Mouse (Mus musculus): Measurements from ENCODE around the gene Nthl1. TPM values are rescaled to one million over a fixed set of nuclear protein-coding genes. Genes with fewer than 3 reads are reported as not detected.

The Nthl1 gene
- polyA plus RNA-seq, 1 experiment = 4.1 TPM

DNA sequence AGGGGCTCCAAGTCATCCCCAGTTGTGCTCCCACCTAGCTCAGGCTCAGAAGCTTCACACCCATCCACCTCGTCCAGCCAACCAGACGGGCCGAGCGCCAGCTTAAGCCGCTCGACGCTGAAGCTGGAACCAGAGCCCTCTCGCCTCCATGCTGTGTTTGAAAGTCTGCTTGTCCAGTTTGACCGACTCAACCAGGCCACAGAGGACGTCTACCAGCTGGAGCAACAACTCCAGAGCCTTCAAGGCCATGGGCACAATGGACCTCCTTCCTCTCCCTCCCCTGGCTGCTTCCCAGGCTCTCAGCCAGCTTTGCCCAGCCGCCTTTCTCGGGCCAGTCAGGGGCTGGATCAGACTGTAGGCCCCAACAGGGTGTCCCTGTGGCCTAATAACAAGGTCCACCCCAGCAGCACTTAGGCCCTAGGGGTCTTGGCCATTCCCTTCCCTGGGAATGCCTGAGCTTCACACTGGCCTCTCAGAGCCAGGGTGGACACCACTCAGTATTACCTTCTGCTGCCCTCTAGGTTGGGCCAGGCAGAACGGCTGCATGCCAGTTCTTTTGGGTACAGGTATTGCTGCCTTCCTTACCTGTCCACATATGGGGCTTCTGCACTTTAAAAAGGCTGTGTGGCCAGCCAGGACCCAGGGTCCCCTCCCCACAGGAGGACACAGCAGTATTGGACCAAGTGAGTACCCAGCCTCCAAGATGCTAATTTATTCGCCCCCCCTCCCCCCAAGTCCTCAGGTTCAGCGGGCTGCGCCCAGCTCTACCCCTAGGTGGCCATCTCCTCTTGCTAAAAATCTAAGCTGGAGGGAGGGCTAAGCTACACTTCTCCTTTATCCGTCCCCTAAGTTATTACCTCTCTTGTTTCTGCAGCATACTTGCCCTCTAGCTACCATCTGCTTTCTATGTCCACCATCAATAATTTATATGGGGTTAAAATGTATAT, 37.1 kb upstream of the Nthl1 start:
- Histone ChIP-seq H3K4me3 (ENCODE audit: insufficient read depth, low read length) (no peak overlapping the region), H3K4me1 (ENCODE audit: control insufficient read depth, insufficient read depth, low read length) (no peaks in the 10 kb centered on the region), H3K27ac (ENCODE audit: insufficient read depth, low read depth, low read length) (no peak overlapping the region)
- TF ChIP-seq POLR2A (IDR thresholded peaks at IDR 0.05; ENCODE audit: borderline replicate concordance, low read depth, low read length) = no peak
- no peak for TF ChIP-seq CTCF (IDR thresholded peaks at IDR 0.05; ENCODE audit: low read depth, low read length)

DNA sequence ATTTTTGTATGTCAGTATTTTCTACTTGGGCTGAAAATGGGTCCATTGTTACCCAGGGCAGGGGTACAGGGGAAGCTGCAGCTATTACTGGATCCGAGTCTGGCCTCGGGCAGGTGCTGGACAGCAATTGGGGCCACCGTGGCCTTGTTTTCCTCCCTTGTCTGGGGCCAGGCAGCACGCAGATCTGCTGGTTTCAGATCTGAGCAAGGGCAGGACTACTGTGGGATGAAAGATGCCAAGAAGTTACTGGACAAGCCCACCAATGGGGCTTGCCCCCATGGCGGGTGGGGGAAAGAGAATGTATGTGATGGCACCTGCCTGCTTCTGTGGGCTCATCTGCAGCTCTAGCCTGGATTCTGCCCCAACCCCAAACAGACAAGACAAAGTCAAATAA, 36.4 kb upstream of the Nthl1 start:
- H3K4me1 ChIP-seq (ENCODE audit: control insufficient read depth, insufficient read depth, low read length) = no peaks in the 10 kb centered on the region
- no peak for TF ChIP-seq CTCF (IDR thresholded peaks at IDR 0.05; ENCODE audit: low read depth, low read length)
- TF ChIP-seq POLR2A (IDR thresholded peaks at IDR 0.05; ENCODE audit: borderline replicate concordance, low read depth, low read length) = no peak

DNA sequence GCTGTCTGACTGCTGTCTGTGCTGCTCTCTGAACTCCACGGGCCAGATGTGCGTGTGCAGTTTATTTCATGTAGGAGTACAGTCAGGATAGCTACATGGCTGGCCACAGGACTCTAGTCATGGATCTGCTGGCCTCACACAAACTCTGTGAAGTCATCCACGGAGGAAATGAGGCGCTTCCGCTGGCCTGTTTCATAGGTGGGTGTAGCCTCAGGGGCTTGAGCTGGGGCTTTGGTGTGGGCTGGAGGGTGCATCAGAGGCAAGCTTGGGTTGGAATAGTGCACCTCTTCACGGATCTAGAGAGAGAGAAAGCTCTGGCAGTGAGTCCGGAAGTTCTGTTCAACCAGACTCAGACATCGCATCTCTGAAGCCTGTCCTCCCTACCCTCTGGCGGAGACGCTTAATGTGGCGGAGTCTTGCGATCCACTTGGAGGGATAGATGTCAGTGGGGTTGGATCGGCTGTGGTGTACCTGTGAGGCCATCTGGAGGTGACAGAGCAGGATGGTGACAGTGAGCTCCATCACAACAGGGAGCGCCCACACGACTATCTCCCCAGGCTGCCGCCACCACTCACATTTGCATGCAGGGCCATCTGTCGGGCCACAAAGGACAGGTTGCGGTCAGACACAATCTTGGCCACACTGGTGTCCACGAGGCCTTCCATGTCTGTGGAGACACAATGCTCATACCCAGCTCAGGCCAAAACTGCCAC, 35.9 kb upstream of the Nthl1 start:
- Histone ChIP-seq H3K4me3 (ENCODE audit: insufficient read depth, low read length) (no peak overlapping the region), H3K27ac (ENCODE audit: insufficient read depth, low read depth, low read length) (no peak overlapping the region), H3K4me1 (ENCODE audit: control insufficient read depth, insufficient read depth, low read length) (no peaks in the 10 kb centered on the region)
- TF ChIP-seq CTCF (IDR thresholded peaks at IDR 0.05; ENCODE audit: low read depth, low read length) = no peak
- TF ChIP-seq POLR2A (IDR thresholded peaks at IDR 0.05; ENCODE audit: borderline replicate concordance, low read depth, low read length) = no peak

More for the DNA sequence above, 36.4 kb upstream of the Nthl1 start:
- H3K27ac ChIP-seq (ENCODE audit: insufficient read depth, low read depth, low read length) = no peak overlapping the region
- no peak overlapping the region for H3K4me3 ChIP-seq (ENCODE audit: insufficient read depth, low read length)

DNA sequence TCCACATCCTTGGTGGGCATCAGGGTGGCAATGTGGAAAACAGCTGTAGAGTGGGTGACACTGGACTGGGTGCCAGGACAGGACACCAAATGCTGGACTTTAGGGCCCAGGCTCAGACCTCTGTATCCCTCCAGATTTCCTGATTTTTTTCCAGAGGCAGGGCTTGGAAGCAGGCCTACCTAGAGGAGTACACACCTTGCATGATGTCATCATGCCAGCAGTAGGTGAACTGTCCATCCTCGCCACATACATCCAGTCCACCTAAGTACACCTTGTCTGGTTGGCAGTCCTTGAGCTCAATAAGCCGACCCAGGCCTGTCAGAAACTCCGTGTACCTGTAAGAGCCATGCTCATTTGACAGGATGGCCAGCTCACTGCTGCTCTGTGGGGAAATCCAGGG, 34.5 kb upstream of the Nthl1 start:
- Histone ChIP-seq H3K4me1 (ENCODE audit: control insufficient read depth, insufficient read depth, low read length) (no peaks in the 10 kb centered on the region), H3K4me3 (ENCODE audit: insufficient read depth, low read length) (no peak overlapping the region), H3K27ac (ENCODE audit: insufficient read depth, low read depth, low read length) (no peak overlapping the region)
- TF ChIP-seq POLR2A (IDR thresholded peaks at IDR 0.05; ENCODE audit: borderline replicate concordance, low read depth, low read length) (no peak), CTCF (IDR thresholded peaks at IDR 0.05; ENCODE audit: low read depth, low read length) (no peak)

DNA sequence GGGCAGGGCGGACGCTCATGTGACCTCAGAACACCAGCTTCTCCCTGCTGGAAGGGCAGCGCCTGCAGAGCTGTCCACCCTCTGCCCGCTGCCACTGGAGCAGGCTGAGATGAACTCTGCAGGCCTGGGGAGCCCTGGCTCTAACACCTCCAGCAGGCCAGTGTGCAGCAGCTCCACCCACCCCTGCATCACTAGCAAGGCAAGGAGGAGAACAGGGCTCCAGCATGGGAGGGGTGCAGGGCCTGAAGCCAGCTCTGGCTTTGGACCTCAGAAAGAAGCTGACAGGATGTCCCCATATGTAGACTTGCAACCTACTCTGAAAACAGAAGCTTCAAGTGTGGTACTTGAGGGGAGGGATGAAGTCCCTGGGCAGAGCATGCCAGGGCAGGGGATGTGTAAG, 32.0 kb upstream of the Nthl1 start:
- Histone ChIP-seq H3K4me1 (ENCODE audit: control insufficient read depth, insufficient read depth, low read length) (peaks cover 15% of the 10 kb centered on the region), H3K27ac (ENCODE audit: insufficient read depth, low read depth, low read length) (no peak overlapping the region), H3K4me3 (ENCODE audit: insufficient read depth, low read length) (no peak overlapping the region)
- no peak for TF ChIP-seq CTCF (IDR thresholded peaks at IDR 0.05; ENCODE audit: low read depth, low read length)
- no peak for TF ChIP-seq POLR2A (IDR thresholded peaks at IDR 0.05; ENCODE audit: borderline replicate concordance, low read depth, low read length)

DNA sequence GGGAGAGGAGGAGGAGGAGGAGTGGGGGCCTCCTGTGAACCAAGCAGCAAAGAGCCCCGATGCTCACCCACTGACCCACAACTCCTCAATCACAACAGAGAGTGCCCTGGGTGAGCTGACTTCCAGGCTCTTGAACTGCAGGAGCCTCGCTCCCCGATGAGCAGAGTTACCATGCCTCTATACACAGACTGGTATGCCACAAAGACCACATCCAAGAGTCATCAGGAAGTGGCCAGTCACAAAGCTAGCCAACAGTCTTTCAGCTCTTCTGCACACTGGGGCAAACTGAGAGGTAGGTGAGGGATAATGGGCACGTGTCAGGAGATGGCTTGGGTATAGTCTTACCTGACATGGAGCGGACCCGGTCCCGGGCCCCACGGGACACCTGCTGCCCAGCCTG, 28.5 kb upstream of the Nthl1 start:
- H3K4me1 ChIP-seq (ENCODE audit: control insufficient read depth, insufficient read depth, low read length) = peaks cover 15% of the 10 kb centered on the region
- no peak overlapping the region for H3K4me3 ChIP-seq (ENCODE audit: insufficient read depth, low read length)
- no peak for TF ChIP-seq POLR2A (IDR thresholded peaks at IDR 0.05; ENCODE audit: borderline replicate concordance, low read depth, low read length)
- no peak for TF ChIP-seq CTCF (IDR thresholded peaks at IDR 0.05; ENCODE audit: low read depth, low read length)
- no peak overlapping the region for H3K27ac ChIP-seq (ENCODE audit: insufficient read depth, low read depth, low read length)

DNA sequence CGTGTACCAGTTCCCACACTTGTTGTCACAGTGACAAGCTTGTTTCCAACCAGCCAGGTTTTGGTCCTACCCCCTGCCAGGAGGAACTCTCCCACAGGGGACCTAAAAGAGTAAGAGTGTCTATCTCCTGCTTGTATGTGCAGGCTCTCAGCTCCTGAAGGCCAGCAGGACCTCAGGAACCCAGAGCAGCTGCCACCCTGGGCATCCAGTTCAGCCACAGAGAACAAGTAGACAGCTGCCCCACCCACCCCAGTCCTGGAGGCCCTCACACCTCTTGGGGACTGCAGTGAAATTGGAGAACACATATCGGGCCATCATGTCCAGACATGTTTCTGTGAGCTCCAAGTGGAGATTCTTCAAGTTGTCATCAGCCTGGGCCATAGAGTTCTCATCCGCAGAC, 27.9 kb upstream of the Nthl1 start:
- TF ChIP-seq POLR2A (IDR thresholded peaks at IDR 0.05; ENCODE audit: borderline replicate concordance, low read depth, low read length) (no peak), CTCF (IDR thresholded peaks at IDR 0.05; ENCODE audit: low read depth, low read length) (no peak)
- H3K4me1 ChIP-seq (ENCODE audit: control insufficient read depth, insufficient read depth, low read length) = peaks cover 15% of the 10 kb centered on the region
- H3K4me3 ChIP-seq (ENCODE audit: insufficient read depth, low read length) = no peak overlapping the region
- no peak overlapping the region for H3K27ac ChIP-seq (ENCODE audit: insufficient read depth, low read depth, low read length)

DNA sequence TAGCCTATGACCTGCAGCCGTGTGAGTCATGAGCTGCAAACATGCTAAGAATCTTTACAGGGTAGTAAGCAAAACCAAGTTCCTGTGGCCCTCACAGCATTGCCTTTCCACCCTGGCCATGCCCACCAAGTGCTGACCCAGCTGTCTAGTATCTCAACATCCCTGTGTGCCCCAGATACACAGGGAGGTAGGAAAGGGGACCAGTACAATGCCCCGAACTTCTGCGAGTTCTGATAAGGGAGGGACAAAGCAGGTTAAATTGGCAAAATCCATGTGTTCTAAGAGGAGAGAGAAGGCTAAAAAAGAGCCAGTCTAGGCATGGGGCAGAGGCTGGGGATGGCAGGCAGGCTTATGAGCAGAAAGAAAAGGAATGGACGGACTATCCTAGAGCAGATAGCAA, 24.1 kb upstream of the Nthl1 start:
- Histone ChIP-seq H3K4me1 (ENCODE audit: control insufficient read depth, insufficient read depth, low read length) (peaks cover 24% of the 10 kb centered on the region), H3K4me3 (ENCODE audit: insufficient read depth, low read length) (no peak overlapping the region), H3K27ac (ENCODE audit: insufficient read depth, low read depth, low read length) (no peak overlapping the region)
- TF ChIP-seq CTCF (IDR thresholded peaks at IDR 0.05; ENCODE audit: low read depth, low read length) = no peak
- no peak for TF ChIP-seq POLR2A (IDR thresholded peaks at IDR 0.05; ENCODE audit: borderline replicate concordance, low read depth, low read length)

DNA sequence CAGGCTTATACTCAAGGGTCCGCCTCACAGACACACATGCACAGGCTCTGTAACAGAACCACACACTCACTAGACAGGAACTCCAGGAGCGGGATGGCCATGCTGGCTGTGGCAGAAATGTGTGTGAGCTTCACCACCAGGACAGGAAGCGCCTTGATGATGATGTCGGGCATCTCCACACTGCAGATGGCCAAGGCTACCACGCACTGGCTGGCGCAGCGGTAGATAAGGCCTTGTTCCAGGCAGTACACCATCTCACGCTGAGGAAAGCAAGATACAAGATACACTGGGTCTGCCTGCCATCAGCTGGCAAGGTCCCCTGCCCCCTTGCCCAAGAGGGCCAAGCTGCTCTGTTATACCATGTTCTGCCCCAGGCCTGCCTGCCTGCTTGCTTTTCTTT, 23.6 kb upstream of the Nthl1 start:
- Histone ChIP-seq H3K27ac (ENCODE audit: insufficient read depth, low read depth, low read length) (no peak overlapping the region), H3K4me1 (ENCODE audit: control insufficient read depth, insufficient read depth, low read length) (peaks cover 23% of the 10 kb centered on the region)

DNA sequence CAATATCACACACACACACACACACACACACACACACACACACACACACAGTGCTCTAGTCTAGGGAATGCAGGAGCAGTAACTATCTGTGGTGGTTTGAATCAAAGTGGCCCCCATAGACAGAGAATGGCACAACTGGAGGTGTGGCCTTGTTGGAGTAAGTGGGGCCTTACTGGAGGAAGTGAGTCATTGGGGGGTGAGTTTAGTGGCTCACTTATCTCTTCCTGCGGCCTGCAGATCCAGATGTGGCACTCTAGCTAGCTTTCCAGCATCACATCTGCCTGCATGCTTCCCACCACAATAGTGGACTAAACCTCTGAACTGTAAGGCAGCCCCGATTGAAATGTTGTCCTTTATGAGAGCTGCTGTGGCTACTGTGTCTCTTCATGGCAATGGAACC, 21.8 kb upstream of the Nthl1 start:
- peaks cover 10% of the 10 kb centered on the region for H3K4me1 ChIP-seq (ENCODE audit: control insufficient read depth, insufficient read depth, low read length)
- H3K27ac ChIP-seq (ENCODE audit: insufficient read depth, low read depth, low read length) = no peak overlapping the region
- H3K4me3 ChIP-seq (ENCODE audit: insufficient read depth, low read length) = no peak overlapping the region
- no peak for TF ChIP-seq POLR2A (IDR thresholded peaks at IDR 0.05; ENCODE audit: borderline replicate concordance, low read depth, low read length)
- no peak for TF ChIP-seq CTCF (IDR thresholded peaks at IDR 0.05; ENCODE audit: low read depth, low read length)

More for the DNA sequence above, 23.6 kb upstream of the Nthl1 start:
- TF ChIP-seq POLR2A (IDR thresholded peaks at IDR 0.05; ENCODE audit: borderline replicate concordance, low read depth, low read length) (no peak), CTCF (IDR thresholded peaks at IDR 0.05; ENCODE audit: low read depth, low read length) (no peak)
- H3K4me3 ChIP-seq (ENCODE audit: insufficient read depth, low read length) = no peak overlapping the region
